Mouse (Mus musculus): ENCODE data around the gene Cldn20. TPM values are rescaled to one million over a fixed set of nuclear protein-coding genes. Genes with fewer than 3 reads are reported as not detected.

Gene Cldn20
- not detected for polyA plus RNA-seq (2015; fragmentation: Illumina TruSeq; extraction: RNeasy Lipid Tissue Mini Kit (QIAGEN cat#74804); ENCODE audit: low read depth, low replicate concordance)

GRCm38 (mm10) chr17:3532254-3532653 lies at the start of gene Cldn20:
TSS of gene Cldn20 (plus strand) at chr17:3532554.

GRCm38 (mm10) chr17:3557331-3558311 lies 25.3 kb downstream of the Cldn20 start, which contains the start of gene Tfb1m:
TSS of gene Tfb1m (minus strand) at chr17:3557781.

Other genes starting within 250 kb of the Cldn20 start
- gene Tiam2, start 206.0 kb upstream of the Cldn20 start, polyA plus RNA-seq (2015; fragmentation: Illumina TruSeq; extraction: RNeasy Lipid Tissue Mini Kit (QIAGEN cat#74804); ENCODE audit: low read depth, low replicate concordance) = 73.9 TPM
- 8.6 TPM for gene Tfb1m, start 25.2 kb downstream of the Cldn20 start, polyA plus RNA-seq (2015; fragmentation: Illumina TruSeq; extraction: RNeasy Lipid Tissue Mini Kit (QIAGEN cat#74804); ENCODE audit: low read depth, low replicate concordance)
- not detected for gene Nox3, start 163.7 kb downstream of the Cldn20 start, polyA plus RNA-seq (2015; fragmentation: Illumina TruSeq; extraction: RNeasy Lipid Tissue Mini Kit (QIAGEN cat#74804); ENCODE audit: low read depth, low replicate concordance)

Measured in brain, adult 10 weeks (tissue).